Mouse (Mus musculus) MEL (cell line): Measurements from ENCODE around the gene Klra5.

ENCODE experiments used
- CTCF ChIP-seq, 3 experiments: IDR thresholded peaks in 2 of 3; conservative IDR thresholded peaks in 1 of 3; 2 replicates each; pipeline ENCODE4 v1.5.1; 2011 to 2012; ENCODE audit warnings: low read length in 3 of 3, low read depth in 2 of 3, mild to moderate bottlenecking in 2 of 3, improper control_type of control experiment in 1 of 3, inconsistent platforms in 1 of 3, mixed read lengths in 1 of 3, moderate library complexity in 1 of 3; ENCODE audit not compliant: control insufficient read depth in 1 of 3, insufficient read depth in 1 of 3, poor library complexity in 1 of 3, severe bottlenecking in 1 of 3
- GATA1 ChIP-seq: IDR thresholded peaks from 2 replicates; pipeline ENCODE4 v1.6.1; 2011; ENCODE audit warnings: low read depth, low read length, improper control_type of control experiment
- JUND ChIP-seq: IDR thresholded peaks from 2 replicates; pipeline ENCODE4 v1.6.1; 2011; ENCODE audit warnings: low read depth, mild to moderate bottlenecking, improper control_type of control experiment, low read length
- MAFK ChIP-seq: IDR thresholded peaks from 2 replicates; pipeline ENCODE4 v1.6.1; 2011; ENCODE audit warnings: low read depth, mild to moderate bottlenecking, low read length, improper control_type of control experiment, borderline replicate concordance
- MXI1 ChIP-seq: IDR thresholded peaks from 2 replicates; pipeline ENCODE4 v1.6.1; 2011; ENCODE audit warnings: mild to moderate bottlenecking, low read depth, low read length, improper control_type of control experiment
- RCOR1 ChIP-seq: IDR thresholded peaks from 2 replicates; pipeline ENCODE4 v1.6.1; 2012; ENCODE audit warnings: low read depth, mild to moderate bottlenecking, inconsistent platforms, low read length, improper control_type of control experiment
- SIN3A ChIP-seq: IDR thresholded peaks from 2 replicates; pipeline ENCODE4 v1.6.1; 2012; ENCODE audit warnings: low read length, improper control_type of control experiment, inconsistent platforms
- TAL1 ChIP-seq: IDR thresholded peaks from 2 replicates; pipeline ENCODE4 v1.6.1; 2012; ENCODE audit warnings: mild to moderate bottlenecking, inconsistent platforms, low read length, moderate library complexity, mixed read lengths
- ZKSCAN1 ChIP-seq: IDR thresholded peaks from 2 replicates; pipeline ENCODE4 v1.6.1; 2012; ENCODE audit warnings: low read depth, mild to moderate bottlenecking, inconsistent platforms, low read length, improper control_type of control experiment, moderate library complexity
- ZNF384 ChIP-seq: IDR thresholded peaks from 2 replicates; pipeline ENCODE4 v1.6.1; 2012; ENCODE audit warnings: low read depth, mild to moderate bottlenecking, inconsistent platforms, low read length, improper control_type of control experiment

DNA sequence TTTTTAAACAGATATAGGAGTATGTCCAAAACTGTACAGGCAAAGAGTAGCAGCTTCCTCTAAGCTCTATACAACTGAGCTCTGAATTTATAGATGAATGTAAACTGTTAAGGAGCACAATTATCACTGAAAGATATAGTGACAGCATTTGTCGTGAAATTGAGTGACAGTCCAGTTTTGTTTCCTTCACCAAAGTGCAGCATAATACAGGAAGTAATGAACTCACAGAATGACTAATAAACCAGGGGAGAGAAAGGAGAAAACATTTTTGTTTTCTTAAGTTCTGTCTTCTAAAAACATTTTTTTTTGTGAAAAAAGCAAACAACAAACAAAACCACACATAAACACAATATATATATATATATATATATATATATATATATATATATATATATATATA, 454 bp downstream of the Klra5 start:
- TF ChIP-seq MAFK (no peak), JUND (no peak), RCOR1 (no peak), GATA1 (no peak), TAL1 (no peak), CTCF (IDR thresholded peaks at IDR 0.05 in 2 of 3, conservative IDR thresholded peaks at IDR 0.05 in 1 of 3; ENCODE audit: control insufficient read depth in 1 of 3, insufficient read depth in 1 of 3, low read depth in 2 of 3, low read length in 3 of 3, poor library complexity in 1 of 3, severe bottlenecking in 1 of 3) (no peak), SIN3A (no peak), ZNF384 (no peak), MXI1 (no peak), ZKSCAN1 (no peak)
